Mouse (Mus musculus) thymus, postnatal 36 days (tissue): ENCODE results near the gene Kncn.

Experiments used
- DNase-seq, 2 experiments: peaks; one replicate each; pipeline ENCODE4 v3.0.0; 2022; ENCODE audit warnings: mixed read lengths in 2 of 2

Kncn gene

GRCm38 (mm10) chr4:115938276-115939160, 54.3 kb downstream of the Kncn start:
- DNase-seq, result no peak
